In the genomic region with DNA sequence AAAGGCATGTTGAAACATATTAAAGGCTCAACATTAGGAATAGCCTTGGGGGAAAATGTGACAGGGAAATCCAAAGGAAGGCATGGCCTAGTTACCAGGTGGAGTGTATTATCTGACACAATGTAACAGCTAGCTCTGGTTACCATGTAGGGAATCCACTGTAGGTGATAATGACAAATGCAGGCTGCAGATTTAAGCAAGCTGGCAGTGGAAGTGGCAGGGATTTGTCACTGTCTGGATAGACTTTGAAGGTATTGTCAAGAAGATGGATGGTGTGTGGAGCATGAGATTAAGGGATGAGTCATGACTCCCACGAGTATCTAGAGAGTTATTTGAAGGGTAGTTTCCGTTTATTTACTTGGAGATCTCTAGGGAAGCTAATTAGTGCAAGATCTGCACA, we compare ENCODE assay signal across 18 mouse cellular contexts. TPM values are rescaled to one million over a fixed set of nuclear protein-coding genes. Genes with fewer than 3 reads are reported as not detected.
DNase-seq lines count a peak whose midpoint lies in the region; ATAC-seq lines count a peak whose summit lies in the region.
"Had no signal": no experiment of that assay in that cellular context is flagged by ENCODE, and none has a peak within 500 bp of the region (broad histone marks: within the 10 kb centered on the region; RNA-seq: fewer than 3 reads in every experiment).

No protein-coding gene starts in this region.

- no peak overlapping the region for H3K4me3 ChIP-seq in heart, embryonic 11.5 days (ENCODE audit: low read depth, low read length)
- no peak overlapping the region for H3K4me3 ChIP-seq in lung, embryonic 16.5 days (ENCODE audit: low read length)
- H3K4me3 ChIP-seq: forebrain, embryonic 10.5 days; liver, embryonic 12.5 days had no signal

- no peaks in the 10 kb centered on the region for H3K27me3 ChIP-seq in heart, embryonic 11.5 days (ENCODE audit: control insufficient read depth, insufficient read depth, low read length)
- H3K27me3 ChIP-seq in lung, embryonic 16.5 days (ENCODE audit: control insufficient read depth, insufficient read depth, low read depth, low read length) = no peaks in the 10 kb centered on the region
- H3K27me3 ChIP-seq: liver, embryonic 12.5 days had no signal

- ATAC-seq in heart, embryonic 11.5 days (replicated peaks; ENCODE audit: insufficient number of reproducible peaks, low FRiP score, low TSS enrichment) = peak; percentile 70; the same call in 1 of the 2 replicates
- peak; percentile 95 for ATAC-seq in lung, embryonic 16.5 days (ENCODE audit: low read depth)
- ATAC-seq: intestine, postnatal 0 days; liver, embryonic 12.5 days had no signal

- H3K9ac ChIP-seq in heart, embryonic 11.5 days (ENCODE audit: low read depth, low read length) = no peak overlapping the region
- no peak overlapping the region for H3K9ac ChIP-seq in lung, embryonic 16.5 days (ENCODE audit: low read length)
- H3K9ac ChIP-seq: liver, embryonic 12.5 days had no signal

- no peaks in the 10 kb centered on the region for H3K36me3 ChIP-seq in heart, embryonic 11.5 days (ENCODE audit: control insufficient read depth, insufficient read depth, low read length)
- no peaks in the 10 kb centered on the region for H3K36me3 ChIP-seq in lung, embryonic 16.5 days (ENCODE audit: control insufficient read depth, insufficient read depth, low read length)
- H3K36me3 ChIP-seq: forebrain, embryonic 10.5 days; liver, embryonic 12.5 days had no signal

- no peaks in the 10 kb centered on the region for H3K9me3 ChIP-seq in heart, embryonic 11.5 days (replicated peaks; ENCODE audit: control insufficient read depth, low read length)
- H3K9me3 ChIP-seq in lung, embryonic 16.5 days (ENCODE audit: control insufficient read depth, low read length) = no peaks in the 10 kb centered on the region
- H3K9me3 ChIP-seq: forebrain, embryonic 10.5 days; liver, embryonic 12.5 days had no signal

- no peak overlapping the region for H3K4me2 ChIP-seq in heart, embryonic 11.5 days
- no peak overlapping the region for H3K4me2 ChIP-seq in lung, embryonic 16.5 days (ENCODE audit: low read depth, low read length)
- H3K4me2 ChIP-seq: liver, embryonic 12.5 days had no signal

- no peaks in the 10 kb centered on the region for H3K4me1 ChIP-seq in heart, embryonic 11.5 days (ENCODE audit: control insufficient read depth, insufficient read depth, low read length)
- peaks cover 2% of the 10 kb centered on the region; the same call in 1 of the 2 replicates for H3K4me1 ChIP-seq in lung, embryonic 16.5 days (replicated peaks; ENCODE audit: control insufficient read depth, insufficient read depth, low read length)
- H3K4me1 ChIP-seq: liver, embryonic 12.5 days had no signal

- no peak for DNase-seq in heart, postnatal 4 days
- DNase-seq in 3T3-L1 (ENCODE audit: low read depth, low spot score) = peak; percentile 18
- DNase-seq in embryo, embryonic 10 days (ENCODE audit: low spot score) = peak; percentile 65
- DNase-seq in layer of hippocampus, postnatal 10 days (ENCODE audit: low spot score in 2 of 2) = no peak
- no peak for DNase-seq in gastrocnemius, postnatal 4 days (ENCODE audit: low spot score in 2 of 2)
- no peak for DNase-seq in spleen, postnatal 4 days (ENCODE audit: low spot score in 2 of 2)
- DNase-seq: adrenal gland, postnatal 36 days; cerebellum, adult 11 months; kidney, postnatal 25 days; right cerebral cortex, postnatal 25 days; thymus, adult 2 months had no signal

- WGBS in heart, embryonic 11.5 days (ENCODE audit: insufficient replicate concordance) = 5% methylated on average over 2 of the region's 2 CpGs
- WGBS in lung, embryonic 16.5 days = 7% methylated on average over 2 of the region's 2 CpGs

- H3K27ac ChIP-seq in heart, embryonic 11.5 days (ENCODE audit: low read depth, low read length) = peak overlapping the region; percentile 10; the same call in 1 of the 2 replicates
- H3K27ac ChIP-seq in lung, embryonic 16.5 days (ENCODE audit: low read length) = no peak overlapping the region
- H3K27ac ChIP-seq: forebrain, embryonic 10.5 days; liver, embryonic 12.5 days had no signal

RNA-seq across cellular contexts. Expression of a gene that starts 3.4 kb away (rescaled TPM):
- 36.9 and 38.5 TPM in 2 replicates for polyA plus RNA-seq in heart, embryonic 11.5 days (2014; fragmentation: Nextera tagmentation; extraction: Ambion mirVana)
- 10 to 100 TPM; 34.0 to 38.5 TPM for total RNA-seq in heart, postnatal 4 days (2021)
- 2.7 and 3.5 TPM in 2 replicates for polyA plus RNA-seq in lung, embryonic 16.5 days (2015; fragmentation: Nextera tagmentation; extraction: Ambion mirVana)
- under 1 TPM in 1 of 2 experiments, not detected in 1; 0.16 TPM for total RNA-seq in layer of hippocampus, postnatal 10 days (2021)
- 10 to 100 TPM; 13.4 to 14.5 TPM for total RNA-seq in gastrocnemius, postnatal 4 days (2021)
- total RNA-seq: adrenal gland, postnatal 36 days; layer of hippocampus, postnatal 25 days; megakaryocyte-erythroid progenitor cell, adult 5-6 weeks had no signal
- polyA plus RNA-seq: intestine, postnatal 0 days had no signal

Comparison
In these comparisons a context has a peak if more than half of its experiments do, and no peak if none do; other contexts are left out.
1. DNase-seq: peak in 3T3-L1 (single experiment) and embryo, embryonic 10 days (single experiment); none in heart, postnatal 4 days (single experiment), layer of hippocampus, postnatal 10 days (0 of 2), gastrocnemius, postnatal 4 days (0 of 2) and spleen, postnatal 4 days (0 of 2).
2. RNA of a gene that starts 3.4 kb away (total RNA-seq): 34.0 to 38.5 TPM in heart, postnatal 4 days and 13.4 to 14.5 TPM in gastrocnemius, postnatal 4 days; 0.16 TPM in layer of hippocampus, postnatal 10 days; every median in the first group is over 10 times any median in the second.